Mouse (Mus musculus) hindbrain, embryonic 11.5 days (tissue): ENCODE measurements at regions not wholly inside any gene's neighbourhood (a gene's known extent, or its start where the extent isn't known, plus 50 kb on each side); places are given as distances from the start of the nearest gene placed in this dataset.

Experiments used
- ATAC-seq: fragments of 200-750 bp; cut with Nextera tagmentation; 2 replicates; pipeline ENCODE4 v1.8.0; 2017; ENCODE audit warnings: mild to moderate bottlenecking, moderate TSS enrichment, moderate library complexity; ENCODE audit not compliant: low FRiP score
- DNase-seq: peaks from one replicate; pipeline ENCODE4 v3.0.0-alpha.2; 2015; ENCODE audit warnings: low spot score
- H3K27ac ChIP-seq: fragments of 300-500 bp; sonication (generic); 2 replicates; pipeline ENCODE4 v1.5.1; 2014; ENCODE audit warnings: mild to moderate bottlenecking, low read depth, low read length
- H3K27me3 ChIP-seq: fragments of 300-500 bp; sonication (generic); 2 replicates; pipeline ENCODE4 v1.6.1; 2014; ENCODE audit warnings: mild to moderate bottlenecking, low read length, moderate library complexity, mixed read lengths; ENCODE audit not compliant: control insufficient read depth, insufficient read depth
- H3K36me3 ChIP-seq: fragments of 300-500 bp; sonication (generic); 2 replicates; pipeline ENCODE4 v1.6.1; 2014; ENCODE audit warnings: mild to moderate bottlenecking, low read length, moderate library complexity, mixed read lengths; ENCODE audit not compliant: control insufficient read depth, insufficient read depth
- H3K4me1 ChIP-seq: fragments of 300-500 bp; sonication (generic); replicated peaks from 2 replicates; pipeline ENCODE4 v1.6.1; 2014; ENCODE audit warnings: low read length, mixed read lengths; ENCODE audit not compliant: control insufficient read depth, insufficient read depth
- H3K4me2 ChIP-seq: fragments of 300-500 bp; sonication (generic); replicated peaks from 2 replicates; pipeline ENCODE4 v1.6.1; 2014; ENCODE audit warnings: mild to moderate bottlenecking, low read depth, low read length
- H3K4me3 ChIP-seq: fragments of 300-500 bp; sonication (generic); 2 replicates; pipeline ENCODE4 v1.5.1; 2014; ENCODE audit warnings: low read depth, low read length
- H3K9ac ChIP-seq: fragments of 300-500 bp; sonication (generic); 2 replicates; pipeline ENCODE4 v1.6.1; 2014; ENCODE audit warnings: low read depth, low read length
- H3K9me3 ChIP-seq: fragments of 300-500 bp; sonication (generic); 2 replicates; pipeline ENCODE4 v1.6.1; 2016; ENCODE audit warnings: low read length; ENCODE audit not compliant: control insufficient read depth
- WGBS: fragments of 180-500 bp; shearing (Covaris S2); extraction: QIAGEN DNeasy Blood & Tissue Kit; methylation state at CpG from one replicate; pipeline ENCODE4 v1.1.7; 2014; 5-methylcytosine and 5-hydroxymethylcytosine counted together

DNA sequence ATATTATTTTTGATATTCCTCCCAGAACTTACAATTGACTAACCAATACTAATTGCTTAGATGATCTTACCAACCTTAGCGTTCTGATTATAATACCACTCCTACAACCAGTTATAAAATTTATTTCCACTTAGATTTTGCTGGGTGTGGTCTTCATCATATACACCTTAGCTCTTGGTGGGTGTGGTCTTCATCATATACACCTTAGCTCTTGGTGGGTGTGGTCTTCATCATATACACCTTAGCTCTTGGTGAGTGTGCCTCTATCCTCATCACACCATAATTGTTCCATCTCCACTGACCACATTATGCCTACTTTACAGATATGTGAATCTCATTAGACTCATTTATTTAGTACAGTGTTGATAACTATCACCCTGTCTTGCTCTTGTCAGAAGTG, 501.7 kb downstream of the Basp1 start:
- Histone ChIP-seq H3K4me3 (no peak overlapping the region), H3K4me2 (no peak overlapping the region), H3K36me3 (no peaks in the 10 kb centered on the region), H3K9ac (no peak overlapping the region), H3K27me3 (no peaks in the 10 kb centered on the region), H3K4me1 (no peaks in the 10 kb centered on the region), H3K9me3 (no peaks in the 10 kb centered on the region), H3K27ac (no peak overlapping the region)
- ATAC-seq = no peak
- no peak for DNase-seq
- WGBS = 82% methylated on average over 1 of the region's 1 CpGs

DNA sequence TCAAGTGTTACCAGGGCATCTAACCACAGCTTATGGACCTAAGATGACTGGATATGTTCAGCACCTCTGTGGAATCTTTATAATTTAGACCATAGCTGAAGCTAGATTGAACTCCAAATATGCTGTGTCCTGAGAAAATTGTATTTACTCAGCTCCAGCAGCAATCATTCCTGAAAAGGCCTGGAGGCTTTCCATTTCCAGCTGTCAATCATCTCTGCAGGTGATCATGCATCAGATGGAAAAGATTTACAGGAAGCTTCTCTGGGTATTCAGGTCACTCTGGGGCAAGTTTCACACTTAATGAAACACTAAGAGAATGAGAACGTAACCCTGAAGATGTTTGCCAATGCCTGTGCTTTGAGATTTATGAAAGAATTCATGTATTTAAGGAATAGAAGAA, 502.1 kb downstream of the Basp1 start:
- no peak overlapping the region for H3K4me2 ChIP-seq
- no peak overlapping the region for H3K27ac ChIP-seq
- no peaks in the 10 kb centered on the region for H3K27me3 ChIP-seq
- no peak overlapping the region for H3K4me3 ChIP-seq
- DNase-seq = peak; percentile 10
- no peaks in the 10 kb centered on the region for H3K4me1 ChIP-seq
- H3K9ac ChIP-seq = no peak overlapping the region
- no peak for ATAC-seq
- no peaks in the 10 kb centered on the region for H3K36me3 ChIP-seq
- no peaks in the 10 kb centered on the region for H3K9me3 ChIP-seq
- 54% methylated on average over 1 of the region's 1 CpGs for WGBS

DNA sequence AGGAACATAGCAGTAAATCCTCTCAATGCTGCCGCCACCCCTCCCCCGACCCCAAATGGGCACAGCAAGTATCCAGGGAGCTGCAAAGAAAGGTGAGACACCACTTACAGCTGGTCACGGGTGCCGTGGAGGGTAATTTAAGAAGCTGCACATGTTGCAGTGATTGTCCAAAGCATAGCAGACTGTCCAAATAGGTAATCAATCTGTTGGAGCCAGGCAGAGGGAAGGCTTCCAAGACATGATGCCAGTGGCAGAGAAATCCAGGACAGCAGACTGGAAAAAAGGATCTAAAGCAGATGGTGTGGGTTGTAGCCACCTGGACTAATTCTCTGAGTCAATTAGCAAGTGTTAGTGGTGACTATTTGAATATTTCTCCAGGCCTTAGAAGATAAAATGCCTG, 506.6 kb downstream of the Basp1 start:
- H3K9ac ChIP-seq = no peak overlapping the region
- 76% methylated on average over 4 of the region's 4 CpGs for WGBS
- H3K27me3 ChIP-seq = no peaks in the 10 kb centered on the region
- DNase-seq = peak; percentile 6
- no peaks in the 10 kb centered on the region for H3K4me1 ChIP-seq
- H3K9me3 ChIP-seq = no peaks in the 10 kb centered on the region
- no peak overlapping the region for H3K4me3 ChIP-seq
- H3K36me3 ChIP-seq = no peaks in the 10 kb centered on the region
- ATAC-seq = no peak
- H3K4me2 ChIP-seq = no peak overlapping the region
- H3K27ac ChIP-seq = no peak overlapping the region

DNA sequence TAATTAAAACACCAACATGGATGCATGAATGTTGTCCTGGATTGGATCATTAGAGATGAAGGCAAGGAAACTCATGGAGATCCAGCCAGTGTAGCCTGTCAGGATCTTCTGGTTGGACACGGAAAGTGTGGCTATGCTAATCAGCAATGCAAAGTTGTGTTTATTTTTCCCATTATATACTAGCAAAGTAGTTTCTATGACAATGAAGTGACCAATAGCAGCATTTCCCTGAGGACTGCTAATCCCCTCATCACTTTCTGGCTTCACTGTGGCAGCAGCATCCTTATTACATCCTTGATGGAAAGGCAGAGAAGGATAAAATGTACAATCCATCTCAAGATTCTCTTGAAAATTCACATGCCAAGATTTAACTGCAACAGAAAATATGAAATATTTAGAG, 534.7 kb downstream of the Basp1 start:
- Histone ChIP-seq H3K27ac (no peak overlapping the region), H3K4me2 (no peak overlapping the region), H3K4me3 (no peak overlapping the region), H3K4me1 (no peaks in the 10 kb centered on the region), H3K36me3 (no peaks in the 10 kb centered on the region), H3K9me3 (no peaks in the 10 kb centered on the region), H3K27me3 (no peaks in the 10 kb centered on the region), H3K9ac (no peak overlapping the region)
- no peak for DNase-seq
- WGBS = 53% methylated on average over 1 of the region's 1 CpGs
- peak; percentile 47 for ATAC-seq

DNA sequence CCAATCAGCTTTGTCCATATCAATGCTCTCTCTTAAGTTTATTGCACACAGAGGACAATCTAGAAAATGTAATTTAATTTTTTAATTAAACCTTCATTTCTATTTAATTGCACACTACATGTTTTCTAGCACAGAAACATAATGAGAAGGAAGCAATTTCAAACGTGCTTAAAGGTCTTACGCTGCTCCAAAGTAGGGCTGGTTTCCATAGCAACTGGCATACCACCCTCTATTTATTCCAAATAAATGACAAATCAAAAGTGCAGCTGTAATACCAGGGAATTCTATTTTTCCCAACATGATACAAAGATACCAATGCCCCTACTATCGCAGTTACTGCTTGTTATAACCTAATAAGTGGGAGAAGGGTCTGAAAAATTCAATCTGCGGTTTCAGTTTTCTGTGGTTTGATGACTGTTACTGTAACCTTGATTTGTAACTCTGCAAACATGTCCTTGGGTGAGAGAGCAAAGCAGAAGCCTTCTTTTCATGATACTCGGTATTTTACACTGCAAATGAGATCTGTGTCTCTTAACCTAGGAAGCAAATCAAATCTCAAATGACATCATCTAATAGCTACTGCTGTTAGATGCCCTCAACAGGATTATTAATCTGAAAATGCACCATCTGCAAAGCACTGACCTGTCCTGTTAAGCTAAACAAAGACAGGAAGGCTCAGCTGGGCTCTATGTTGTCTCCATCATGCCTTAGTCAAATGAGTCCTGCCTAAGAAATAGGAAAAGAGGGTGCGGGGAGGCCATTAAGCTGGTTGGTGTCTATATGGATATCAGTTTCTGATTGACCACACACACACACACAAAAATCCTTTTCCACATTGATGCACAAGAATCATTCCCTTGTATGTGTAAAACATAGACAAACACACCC, 535.6 kb downstream of the Basp1 start:
- Histone ChIP-seq H3K27me3 (no peaks in the 10 kb centered on the region), H3K36me3 (no peaks in the 10 kb centered on the region), H3K4me2 (no peak overlapping the region), H3K27ac (peak overlapping the region; percentile 80), H3K9ac (no peak overlapping the region), H3K9me3 (no peaks in the 10 kb centered on the region), H3K4me3 (no peak overlapping the region), H3K4me1 (no peaks in the 10 kb centered on the region)
- WGBS = 62% methylated on average over 6 of the region's 6 CpGs
- DNase-seq (peak; percentile 46), ATAC-seq (peak; percentile 86)

DNA sequence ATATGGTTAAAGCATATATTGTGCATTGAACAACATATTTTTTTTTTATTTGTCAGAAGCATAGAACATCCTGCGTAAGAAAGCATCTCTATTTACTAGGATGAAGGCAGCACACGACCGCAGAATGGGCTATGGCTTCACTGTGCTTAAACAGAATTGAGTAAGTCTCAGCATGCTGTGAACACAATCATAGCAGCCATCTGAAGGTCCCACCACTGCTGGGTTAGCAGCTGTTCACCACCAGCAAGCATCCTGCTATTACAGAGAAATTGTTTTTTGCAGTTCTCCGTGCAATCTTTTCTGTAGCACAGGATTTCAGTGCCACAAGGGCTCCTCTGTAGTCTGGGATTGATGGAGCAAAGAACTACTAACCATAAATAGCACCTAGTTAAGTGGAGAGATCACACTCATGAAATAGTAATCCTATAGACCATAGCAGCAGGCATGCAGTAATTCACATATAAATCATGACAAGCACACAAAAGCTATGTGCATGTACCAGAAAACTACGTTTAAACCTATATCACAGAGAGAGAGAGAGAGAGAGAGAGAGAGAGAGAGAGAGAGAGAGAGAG, 537.3 kb downstream of the Basp1 start:
- Histone ChIP-seq H3K27me3 (no peaks in the 10 kb centered on the region), H3K4me2 (no peak overlapping the region), H3K9me3 (no peaks in the 10 kb centered on the region), H3K36me3 (no peaks in the 10 kb centered on the region), H3K9ac (no peak overlapping the region), H3K4me3 (no peak overlapping the region), H3K4me1 (no peaks in the 10 kb centered on the region), H3K27ac (peak overlapping the region; percentile 17; the same call in 1 of the 2 replicates)
- no peak for DNase-seq
- ATAC-seq = no peak
- WGBS = 83% methylated on average over 5 of the region's 5 CpGs

DNA sequence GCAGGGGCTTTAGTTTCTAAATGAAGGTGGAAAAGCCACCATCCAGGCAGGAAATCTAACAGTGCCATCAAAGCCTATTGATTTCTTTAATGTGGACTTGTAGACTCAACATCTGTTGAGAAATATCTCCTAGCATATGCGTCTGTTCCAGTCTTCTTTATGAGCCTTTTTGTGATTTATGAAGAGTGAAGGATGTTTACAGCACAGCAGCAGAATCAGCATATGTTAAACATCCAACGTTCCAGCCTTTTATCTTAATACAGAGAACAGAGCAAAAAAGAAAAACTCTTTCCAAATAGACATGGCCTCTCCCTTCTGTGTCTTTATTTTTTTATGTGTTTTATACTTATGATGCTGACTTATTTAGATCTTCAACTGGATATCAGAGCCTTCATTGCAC, 573.3 kb downstream of the Basp1 start:
- Histone ChIP-seq H3K27me3 (no peaks in the 10 kb centered on the region), H3K27ac (no peak overlapping the region), H3K36me3 (no peaks in the 10 kb centered on the region), H3K4me1 (no peaks in the 10 kb centered on the region), H3K9ac (no peak overlapping the region), H3K4me3 (no peak overlapping the region), H3K4me2 (no peak overlapping the region), H3K9me3 (no peaks in the 10 kb centered on the region)
- ATAC-seq (no peak), DNase-seq (no peak)
- WGBS = 78% methylated on average over 2 of the region's 2 CpGs

DNA sequence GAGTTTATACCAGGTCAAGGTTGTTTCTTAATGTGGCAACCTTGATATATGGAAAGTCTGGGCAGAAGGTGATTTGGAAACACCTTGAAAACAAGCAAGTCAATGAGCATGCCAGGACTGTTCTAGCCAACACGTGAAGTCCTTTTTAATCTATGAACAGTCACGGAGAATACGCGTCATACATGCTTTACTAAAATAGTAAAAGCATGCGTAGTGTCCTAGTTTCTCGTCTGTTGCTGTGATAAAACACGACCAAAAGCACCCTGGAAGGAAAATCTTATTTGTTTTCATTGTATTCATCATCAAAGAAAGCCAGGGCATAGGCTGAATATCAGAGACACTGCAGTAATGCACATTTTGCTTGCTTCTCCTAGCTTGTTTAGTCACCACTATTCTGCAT, 575.2 kb downstream of the Basp1 start:
- Histone ChIP-seq H3K9me3 (no peaks in the 10 kb centered on the region), H3K36me3 (no peaks in the 10 kb centered on the region), H3K9ac (no peak overlapping the region), H3K4me1 (no peaks in the 10 kb centered on the region), H3K27ac (no peak overlapping the region), H3K27me3 (no peaks in the 10 kb centered on the region), H3K4me3 (no peak overlapping the region), H3K4me2 (no peak overlapping the region)
- DNase-seq (no peak), ATAC-seq (no peak)
- 89% methylated on average over 7 of the region's 7 CpGs for WGBS

DNA sequence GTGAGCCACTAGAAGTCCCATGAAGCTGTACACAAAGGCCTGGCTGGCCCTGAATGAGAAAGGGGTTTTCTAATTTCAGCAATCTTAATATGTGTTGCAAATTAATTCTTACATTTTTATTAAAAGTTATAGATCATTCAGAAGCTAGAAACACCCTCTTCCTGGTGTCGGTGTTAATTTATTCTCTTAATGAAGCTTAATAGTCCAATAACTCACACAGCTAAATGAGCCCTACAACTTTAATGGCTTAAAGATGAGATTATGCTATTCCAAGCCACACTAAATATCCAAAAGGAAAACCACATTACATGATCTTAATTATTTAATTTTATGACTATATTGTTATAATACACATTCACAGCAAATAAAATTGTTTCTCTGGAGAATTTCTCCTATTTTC, 585.7 kb downstream of the Basp1 start:
- Histone ChIP-seq H3K27me3 (no peaks in the 10 kb centered on the region), H3K27ac (no peak overlapping the region), H3K4me2 (no peak overlapping the region), H3K36me3 (no peaks in the 10 kb centered on the region), H3K4me1 (no peaks in the 10 kb centered on the region), H3K9me3 (no peaks in the 10 kb centered on the region), H3K4me3 (no peak overlapping the region), H3K9ac (no peak overlapping the region)
- ATAC-seq (no peak), DNase-seq (no peak)
- WGBS = 88% methylated on average over 1 of the region's 1 CpGs
